Mouse (Mus musculus) bone marrow, adult 2 months (tissue): ENCODE results near the gene Apbb2. TPM values are rescaled to one million over a fixed set of nuclear protein-coding genes. Genes with fewer than 3 reads are reported as not detected.

Experiments used
- H3K27ac ChIP-seq: fragments of 200-500 bp; 2 replicates; pipeline ENCODE4 v1.5.1; 2012; ENCODE audit warnings: low read depth, mild to moderate bottlenecking, control low read depth, inconsistent platforms, low read length; ENCODE audit not compliant: control insufficient read depth, poor library complexity, insufficient read depth
- H3K4me1 ChIP-seq: fragments of 200-500 bp; 2 replicates; pipeline ENCODE4 v1.6.1; 2011; ENCODE audit warnings: low read length; ENCODE audit not compliant: control insufficient read depth, insufficient read depth
- H3K4me3 ChIP-seq: fragments of 200-500 bp; replicated peaks from 2 replicates; pipeline ENCODE3; 2011; ENCODE audit warnings: mild to moderate bottlenecking, low read depth, low read length, control low read depth; ENCODE audit not compliant: control insufficient read depth
- CTCF ChIP-seq: fragments of 200-500 bp; IDR thresholded peaks from 2 replicates; pipeline ENCODE4 v1.5.1; 2011; ENCODE audit warnings: low read length, control low read depth; ENCODE audit not compliant: control insufficient read depth, insufficient read depth
- POLR2A ChIP-seq: fragments of 200-500 bp; IDR thresholded peaks from 2 replicates; pipeline ENCODE4 v1.6.1; 2011; ENCODE audit warnings: low read depth, mild to moderate bottlenecking, control low read depth, low read length, borderline replicate concordance; ENCODE audit not compliant: control insufficient read depth
- WGBS: fragments of 180-500 bp; shearing (Covaris S2); methylation state at CpG from one replicate; pipeline ENCODE4 v1.1.7; 2018; 5-methylcytosine and 5-hydroxymethylcytosine counted together
- polyA plus RNA-seq: library from polyadenylated mRNA; stranded (reverse); fragments of >200 nt; gene quantifications from 2 replicates; pipeline ENCODE4 v1.2.4, GENCODE M21; 2011; ENCODE audit warnings: low replicate concordance; ENCODE audit not compliant: missing spikeins, insufficient read depth, insufficient read length

Gene Apbb2
- polyA plus RNA-seq, 1 experiment = 6.6 TPM

DNA sequence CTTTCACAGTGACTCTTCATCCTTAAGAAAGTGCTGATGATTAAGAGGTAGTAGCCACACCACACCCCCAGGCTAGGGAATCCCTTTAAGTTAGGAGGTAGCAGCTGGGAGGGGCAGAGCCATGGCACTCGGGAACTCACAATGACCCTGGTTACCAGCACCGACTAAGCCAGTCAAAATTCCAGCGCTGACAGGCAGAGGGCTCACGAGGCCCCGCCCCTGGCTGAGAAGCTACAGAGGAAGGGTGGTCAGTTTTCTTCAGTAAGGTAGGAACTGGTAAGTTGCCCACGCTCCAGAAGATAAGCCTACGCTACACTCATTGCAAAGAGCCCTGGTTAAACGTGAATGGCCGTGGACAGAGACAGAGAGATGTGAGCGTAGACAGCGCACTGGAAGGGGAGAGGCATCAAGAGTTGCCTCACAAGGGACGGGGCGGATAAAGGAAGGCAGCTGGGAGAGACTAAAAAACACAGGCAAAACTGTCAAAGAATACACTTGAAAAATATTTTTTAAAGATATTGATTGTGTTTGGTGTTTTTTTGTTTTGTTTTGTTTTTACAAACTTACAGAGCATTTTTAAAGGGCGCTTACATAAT is 100.1 kb downstream of the Apbb2 start:
- 54% methylated on average over 14 of the region's 14 CpGs for WGBS
- H3K4me3 ChIP-seq = no peak overlapping the region
- TF ChIP-seq POLR2A (no peak), CTCF (no peak)
- H3K27ac ChIP-seq = no peak overlapping the region
- H3K4me1 ChIP-seq = no peaks in the 10 kb centered on the region

DNA sequence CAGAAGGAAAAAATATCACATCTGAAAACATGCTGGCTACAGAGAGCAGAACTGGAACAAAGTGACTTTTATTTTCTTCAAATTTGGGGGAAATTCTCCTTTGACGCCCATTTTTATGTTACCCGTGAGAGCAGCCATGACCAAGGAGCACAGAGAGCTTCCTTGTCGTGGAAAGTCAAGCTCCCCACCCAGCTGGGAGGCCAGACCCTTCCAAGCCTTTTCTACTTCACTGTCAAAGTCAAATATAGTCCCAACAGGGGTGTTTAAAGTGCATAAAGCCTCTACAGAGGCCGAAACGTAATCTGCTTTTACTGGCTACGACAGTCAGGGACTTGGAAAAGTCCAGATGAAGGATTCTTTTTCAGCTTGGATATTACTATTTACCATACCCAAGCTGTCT is 101.1 kb downstream of the Apbb2 start:
- no peak for TF ChIP-seq CTCF
- TF ChIP-seq POLR2A = no peak

DNA sequence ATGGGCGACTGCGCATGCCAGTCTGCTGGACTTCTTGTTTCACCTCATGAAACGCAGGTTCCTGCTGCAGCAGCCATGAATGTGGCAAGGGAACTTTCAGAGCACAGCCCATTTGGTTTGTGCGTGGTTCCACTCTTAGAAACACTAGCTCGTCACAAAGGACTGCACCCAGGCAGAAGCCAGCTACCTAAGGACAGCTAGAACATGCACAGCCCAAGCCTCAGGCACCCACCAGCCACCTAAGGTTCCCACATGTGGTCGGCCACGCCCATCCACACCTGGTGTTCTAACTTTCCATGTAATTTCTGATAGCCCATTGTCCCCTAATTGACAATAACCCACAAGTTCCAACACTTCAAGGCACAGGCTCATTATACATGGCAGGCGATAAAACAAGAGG is 102.3 kb downstream of the Apbb2 start:
- WGBS = 83% methylated on average over 8 of the region's 8 CpGs
- TF ChIP-seq CTCF (no peak), POLR2A (no peak)

More for the DNA sequence above, 101.1 kb downstream of the Apbb2 start:
- H3K27ac ChIP-seq = no peak overlapping the region
- no peaks in the 10 kb centered on the region for H3K4me1 ChIP-seq
- no peak overlapping the region for H3K4me3 ChIP-seq
- WGBS = 70% methylated on average over 6 of the region's 6 CpGs

DNA sequence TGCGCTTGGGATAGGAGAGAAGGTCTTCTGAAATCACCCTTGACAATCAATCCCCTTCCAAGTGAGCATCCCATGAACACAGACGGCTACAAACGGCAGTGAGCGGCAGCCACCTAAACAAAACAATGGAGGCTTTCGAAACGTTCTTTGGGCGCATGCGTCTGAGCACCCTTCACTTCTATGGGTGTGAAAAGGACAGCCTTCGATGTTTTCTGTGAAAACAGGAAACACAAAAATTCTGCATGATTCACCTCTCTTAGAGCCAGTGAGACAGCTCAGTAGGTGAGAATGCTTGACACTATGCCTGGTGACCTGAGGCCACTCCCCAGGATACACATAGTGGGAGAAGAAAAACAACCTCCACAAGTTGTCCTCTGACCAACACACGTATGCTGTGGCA is 103.3 kb downstream of the Apbb2 start:
- no peak overlapping the region for H3K4me3 ChIP-seq
- 81% methylated on average over 10 of the region's 10 CpGs for WGBS
- H3K27ac ChIP-seq = no peak overlapping the region
- H3K4me1 ChIP-seq = no peaks in the 10 kb centered on the region
- TF ChIP-seq POLR2A = no peak
- no peak for TF ChIP-seq CTCF

More for the DNA sequence above, 102.3 kb downstream of the Apbb2 start:
- no peaks in the 10 kb centered on the region for H3K4me1 ChIP-seq
- no peak overlapping the region for H3K4me3 ChIP-seq
- no peak overlapping the region for H3K27ac ChIP-seq

DNA sequence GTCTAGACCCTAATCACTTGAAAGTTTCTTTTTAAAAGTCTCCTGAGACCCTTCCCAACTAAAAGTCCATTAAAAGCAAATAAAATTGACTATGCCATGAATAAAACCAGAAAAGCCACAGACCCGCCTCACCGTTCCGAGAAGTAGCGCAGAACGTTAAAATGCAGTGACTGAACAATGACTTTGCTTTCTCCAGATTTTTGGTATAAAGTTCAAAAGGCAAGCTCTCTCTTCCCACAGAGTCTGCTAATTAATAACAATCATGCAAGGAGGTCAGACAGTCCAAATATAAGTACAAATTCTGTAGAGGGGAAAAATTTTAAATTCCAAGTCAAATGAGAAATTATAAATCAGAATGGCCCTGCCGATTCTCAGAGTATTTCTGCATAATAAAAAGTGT is 103.9 kb downstream of the Apbb2 start:
- H3K4me1 ChIP-seq = no peaks in the 10 kb centered on the region
- WGBS = 92% methylated on average over 6 of the region's 6 CpGs
- H3K4me3 ChIP-seq = no peak overlapping the region
- H3K27ac ChIP-seq = no peak overlapping the region
- no peak for TF ChIP-seq POLR2A

DNA sequence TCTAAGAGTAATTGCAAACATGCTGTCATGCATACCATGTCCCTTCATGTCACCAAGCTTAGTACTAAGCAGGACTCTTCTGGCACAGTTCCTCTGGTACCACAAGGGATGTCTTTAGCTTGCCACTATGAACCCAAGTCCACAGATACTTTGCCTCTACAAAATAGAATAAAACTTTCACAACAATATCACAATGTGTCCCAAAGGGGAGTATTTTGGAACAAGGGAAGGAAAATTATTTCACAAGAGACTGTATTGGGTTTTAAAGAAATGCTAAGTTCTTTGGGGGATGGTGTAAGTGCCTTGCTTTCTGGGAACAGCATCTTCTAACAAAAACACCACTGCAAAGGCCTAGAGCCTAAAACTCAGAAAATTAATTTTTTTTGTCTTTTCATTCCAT is 105.2 kb downstream of the Apbb2 start:
- Histone ChIP-seq H3K27ac (no peak overlapping the region), H3K4me1 (no peaks in the 10 kb centered on the region), H3K4me3 (no peak overlapping the region)
- TF ChIP-seq CTCF = no peak
- no peak for TF ChIP-seq POLR2A

DNA sequence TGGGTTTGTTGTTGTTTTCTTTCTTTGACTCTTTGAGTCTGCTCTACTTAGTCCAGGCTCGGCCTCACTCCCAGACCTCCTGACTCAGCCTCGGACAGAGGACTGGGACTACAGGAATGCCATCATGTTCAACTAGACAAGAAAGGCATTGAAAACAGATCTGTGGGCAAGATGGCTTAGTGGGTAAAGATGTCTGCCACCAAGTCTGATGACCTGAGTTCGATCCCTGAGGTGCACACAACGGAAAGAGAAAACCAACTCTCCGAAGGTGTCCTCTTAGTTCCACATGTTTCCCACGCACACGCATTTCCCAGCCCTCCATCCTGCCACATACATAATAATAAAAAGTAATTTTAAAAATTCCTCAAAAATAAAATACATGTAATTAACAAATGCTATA is 106.1 kb downstream of the Apbb2 start:
- WGBS = 85% methylated on average over 7 of the region's 7 CpGs
- Histone ChIP-seq H3K4me3 (no peak overlapping the region), H3K27ac (no peak overlapping the region), H3K4me1 (no peaks in the 10 kb centered on the region)
- TF ChIP-seq CTCF = no peak
- no peak for TF ChIP-seq POLR2A

DNA sequence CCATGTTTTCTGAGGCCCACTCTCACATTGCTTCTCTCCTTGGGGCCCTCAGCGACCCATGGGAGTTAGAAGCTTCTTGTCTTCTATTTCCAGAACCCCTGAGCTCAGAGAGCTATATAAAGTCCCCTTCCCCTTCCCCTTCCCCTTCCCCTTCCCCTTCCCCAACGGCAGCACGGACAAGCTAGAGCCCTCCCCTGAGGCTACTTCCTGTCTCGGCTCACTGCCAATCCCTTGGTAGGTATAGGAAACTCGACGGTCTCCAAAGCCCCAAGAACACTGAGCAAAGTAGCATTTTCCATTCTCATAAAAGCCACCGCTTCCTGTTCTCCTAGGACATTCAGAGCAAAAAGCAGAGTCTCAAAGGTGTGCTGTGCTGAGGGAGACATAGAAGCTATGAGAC is 107.9 kb downstream of the Apbb2 start:
- Histone ChIP-seq H3K4me1 (no peaks in the 10 kb centered on the region), H3K27ac (no peak overlapping the region), H3K4me3 (no peak overlapping the region)
- WGBS = 24% methylated on average over 6 of the region's 7 CpGs
- no peak for TF ChIP-seq POLR2A
- no peak for TF ChIP-seq CTCF

DNA sequence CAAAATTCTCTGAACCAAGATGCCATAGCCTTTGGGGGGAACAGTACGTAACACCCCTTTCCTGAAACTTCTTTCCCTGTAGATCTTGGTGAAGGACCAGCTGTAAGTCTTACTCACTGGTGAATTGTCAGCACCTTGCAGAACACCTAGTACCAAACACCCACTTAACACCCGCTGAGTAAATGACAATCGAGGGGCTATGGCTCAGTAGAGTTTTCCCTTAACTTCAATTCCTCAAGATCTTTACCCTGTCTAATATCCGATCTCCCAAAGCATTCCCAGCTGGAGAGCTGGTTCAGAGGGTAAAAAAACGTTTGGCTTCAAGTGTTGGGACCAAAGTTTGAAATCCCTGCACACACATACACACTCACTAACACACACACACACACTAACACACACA is 109.4 kb downstream of the Apbb2 start:
- Histone ChIP-seq H3K27ac (no peak overlapping the region), H3K4me3 (no peak overlapping the region), H3K4me1 (no peaks in the 10 kb centered on the region)
- 71% methylated on average over 5 of the region's 5 CpGs for WGBS
- TF ChIP-seq CTCF (no peak), POLR2A (no peak)
